In the genomic region with DNA sequence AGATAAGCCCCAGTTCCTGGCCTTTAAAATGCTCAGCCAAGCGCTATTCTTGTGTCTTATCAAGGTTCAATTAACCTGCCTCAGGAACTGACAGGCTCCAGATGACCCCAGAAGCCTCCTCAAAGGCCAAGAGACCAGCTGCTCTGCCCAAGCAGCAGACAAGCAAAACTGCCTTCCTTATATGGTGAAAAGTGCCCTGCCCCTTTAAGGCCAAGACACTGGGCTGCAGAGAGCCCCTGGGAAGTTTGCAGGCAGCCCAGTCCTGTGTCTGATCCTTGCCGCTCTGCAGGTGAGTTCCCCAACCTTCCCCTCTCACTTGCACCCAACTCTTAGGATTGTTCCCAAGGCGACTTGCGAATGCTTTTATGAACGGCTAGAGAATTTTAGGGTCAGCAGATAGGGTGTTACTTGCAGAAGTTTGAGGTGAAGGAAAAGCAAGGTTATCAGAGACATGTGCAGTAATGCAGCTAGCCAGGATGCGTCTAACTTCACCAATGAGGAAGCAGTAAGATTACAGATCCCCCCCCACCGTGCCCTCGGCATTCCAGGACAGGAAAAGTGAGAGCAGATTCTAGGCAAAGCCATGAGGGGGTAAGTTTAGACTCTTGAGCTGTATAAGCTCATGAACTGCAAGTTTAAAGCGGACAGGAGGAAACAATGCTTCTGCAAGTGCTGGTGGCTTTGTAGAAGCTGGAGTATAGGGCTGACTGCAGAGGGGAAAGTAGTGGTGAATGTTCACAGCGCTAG, we compare ENCODE assay signal across 9 mouse cellular contexts.
A peak's percentile ranks its signal among the peaks of the same experiment; 100 is the strongest.
DNase-seq lines count a peak whose midpoint lies in the region; ATAC-seq lines count a peak whose summit lies in the region.
"Had no signal": no experiment of that assay in that cellular context is flagged by ENCODE, and none has a peak within 500 bp of the region (broad histone marks: within the 10 kb centered on the region; RNA-seq: fewer than 3 reads in every experiment).

No protein-coding gene starts in this region.

- H3K27me3 ChIP-seq in heart, embryonic 10.5 days (ENCODE audit: insufficient read depth, poor library complexity, severe bottlenecking) = no peaks in the 10 kb centered on the region
- H3K27me3 ChIP-seq in midbrain, embryonic 16.5 days (ENCODE audit: control insufficient read depth, insufficient read depth, low read depth, low read length) = no peaks in the 10 kb centered on the region

- H3K9ac ChIP-seq in midbrain, embryonic 16.5 days (ENCODE audit: low read depth, low read length) = no peak overlapping the region

- H3K4me3 ChIP-seq in heart, embryonic 10.5 days = peak overlapping the region; percentile 64
- no peak overlapping the region for H3K4me3 ChIP-seq in midbrain, embryonic 16.5 days (ENCODE audit: low read depth, low read length)
- H3K4me3 ChIP-seq: erythroblast, embryonic 14.5 days had no signal

- H3K9me3 ChIP-seq in heart, embryonic 10.5 days = no peaks in the 10 kb centered on the region
- no peaks in the 10 kb centered on the region for H3K9me3 ChIP-seq in midbrain, embryonic 16.5 days (replicated peaks; ENCODE audit: control insufficient read depth, low read length, poor library complexity, severe bottlenecking)

- H3K4me1 ChIP-seq in heart, embryonic 10.5 days = peaks cover 42% of the 10 kb centered on the region
- peaks cover 10% of the 10 kb centered on the region; the same call in 1 of the 2 replicates for H3K4me1 ChIP-seq in midbrain, embryonic 16.5 days (ENCODE audit: control insufficient read depth, insufficient read depth, low read length)

- H3K36me3 ChIP-seq in heart, embryonic 10.5 days = no peaks in the 10 kb centered on the region
- H3K36me3 ChIP-seq in midbrain, embryonic 16.5 days (ENCODE audit: control insufficient read depth, insufficient read depth, low read length) = no peaks in the 10 kb centered on the region

- peak overlapping the region; percentile 91 for H3K27ac ChIP-seq in heart, embryonic 10.5 days
- no peak overlapping the region for H3K27ac ChIP-seq in midbrain, embryonic 16.5 days (ENCODE audit: low read length)

- ATAC-seq in midbrain, embryonic 16.5 days = no peak
- no peak for ATAC-seq in CD4-positive, CD25-positive, alpha-beta regulatory T cell, adult 4 months

- peak; percentile 29 to 33 for DNase-seq in cerebellum, postnatal 10 days
- DNase-seq in cerebellum, adult 8-10 months = no peak
- DNase-seq in heart, embryonic 10.5 days (ENCODE audit: low spot score) = peak; percentile 91
- DNase-seq in kidney, adult 9 months = peak; percentile 56
- DNase-seq in thymus, postnatal 36 days = no peak
- DNase-seq in cerebellum, adult 11 months = no peak

- WGBS in heart, embryonic 10.5 days = under 1% methylated on average over 10 of the region's 10 CpGs
- WGBS in midbrain, embryonic 16.5 days = 6% methylated on average over 10 of the region's 10 CpGs

- peak overlapping the region; percentile 36 for H3K4me2 ChIP-seq in midbrain, embryonic 16.5 days (ENCODE audit: low read length)

Comparison
In these comparisons a context has a peak if more than half of its experiments do, and no peak if none do; other contexts are left out.
1. DNase-seq: peak in cerebellum, postnatal 10 days (2 of 2), heart, embryonic 10.5 days (single experiment) and kidney, adult 9 months (single experiment); none in cerebellum, adult 8-10 months (single experiment), thymus, postnatal 36 days (0 of 2) and cerebellum, adult 11 months (single experiment).